Mouse (Mus musculus): ENCODE results near the gene Luc7l.

The Luc7l gene

GRCm38 (mm10) chr17:26314291-26314690 is 61.6 kb downstream of the Luc7l start:
- no peaks in the 10 kb centered on the region for H3K27me3 ChIP-seq (ENCODE audit: insufficient read depth, low read length)
- peaks cover 16% of the 10 kb centered on the region for H3K9me3 ChIP-seq (ENCODE audit: low read length)
- H3K36me3 ChIP-seq (ENCODE audit: insufficient read depth, low read length): no peaks in the 10 kb centered on the region
- H3K4me1 ChIP-seq (replicated peaks; ENCODE audit: low read depth, low read length): no peaks in the 10 kb centered on the region
- no peak overlapping the region for H3K4me3 ChIP-seq (replicated peaks; ENCODE audit: low read length)
- no peak for TF ChIP-seq POU5F1 (IDR thresholded peaks at IDR 0.05; ENCODE audit: borderline replicate concordance, low read length)
- TF ChIP-seq CTCF (conservative IDR thresholded peaks at IDR 0.05; ENCODE audit: low read length): no peak
- TF ChIP-seq NANOG (IDR thresholded peaks at IDR 0.05; ENCODE audit: borderline replicate concordance, low read length): no peak

- no peak for TF ChIP-seq NANOG (IDR thresholded peaks at IDR 0.05; ENCODE audit: borderline replicate concordance, low read length)
- no peak for TF ChIP-seq POU5F1 (IDR thresholded peaks at IDR 0.05; ENCODE audit: borderline replicate concordance, low read length)
- TF ChIP-seq CTCF (conservative IDR thresholded peaks at IDR 0.05; ENCODE audit: low read length): no peak
Observed at GRCm38 (mm10) chr17:26315474-26315873, 62.8 kb downstream of the Luc7l start.

GRCm38 (mm10) chr17:26318441-26318840 is 65.7 kb downstream of the Luc7l start:
- Histone ChIP-seq H3K4me3 (replicated peaks; ENCODE audit: low read length) (no peak overlapping the region), H3K36me3 (ENCODE audit: insufficient read depth, low read length) (no peaks in the 10 kb centered on the region), H3K9me3 (ENCODE audit: low read length) (peaks cover 11% of the 10 kb centered on the region), H3K27me3 (ENCODE audit: insufficient read depth, low read length) (no peaks in the 10 kb centered on the region), H3K4me1 (replicated peaks; ENCODE audit: low read depth, low read length) (no peaks in the 10 kb centered on the region)
- TF ChIP-seq POU5F1 (IDR thresholded peaks at IDR 0.05; ENCODE audit: borderline replicate concordance, low read length) (no peak), NANOG (IDR thresholded peaks at IDR 0.05; ENCODE audit: borderline replicate concordance, low read length) (no peak), CTCF (conservative IDR thresholded peaks at IDR 0.05; ENCODE audit: low read length) (no peak)

More at GRCm38 (mm10) chr17:26315474-26315873, 62.8 kb downstream of the Luc7l start:
- no peak overlapping the region for H3K4me3 ChIP-seq (replicated peaks; ENCODE audit: low read length)
- no peaks in the 10 kb centered on the region for H3K36me3 ChIP-seq (ENCODE audit: insufficient read depth, low read length)
- no peaks in the 10 kb centered on the region for H3K27me3 ChIP-seq (ENCODE audit: insufficient read depth, low read length)
- H3K4me1 ChIP-seq (replicated peaks; ENCODE audit: low read depth, low read length): no peaks in the 10 kb centered on the region
- H3K9me3 ChIP-seq (ENCODE audit: low read length): peaks cover 16% of the 10 kb centered on the region
